Comparison of ENCODE assay signal across 10 mouse cellular contexts in genomic region chr7:36706636-36707035, GRCm38 (mm10). TPM values are rescaled to one million over a fixed set of nuclear protein-coding genes. Genes with fewer than 3 reads are reported as not detected.
DNase-seq lines count a peak whose midpoint lies in the region; ATAC-seq and TF ChIP-seq lines count a peak whose summit lies in the region.
"Had no signal": no experiment of that assay in that cellular context is flagged by ENCODE, and none has a peak within 500 bp of the region (broad histone marks: within the 10 kb centered on the region; RNA-seq: fewer than 3 reads in every experiment).

No protein-coding gene starts in this region.

- H3K9ac ChIP-seq in heart, embryonic 15.5 days = no peak overlapping the region
- H3K9ac ChIP-seq in stomach, embryonic 15.5 days = no peak overlapping the region
- H3K9ac ChIP-seq in stomach, postnatal 0 days (ENCODE audit: low read length) = no peak overlapping the region
- no peak overlapping the region for H3K9ac ChIP-seq in intestine, embryonic 15.5 days
- no peak overlapping the region for H3K9ac ChIP-seq in heart, adult 2 months (ENCODE audit: low read depth, low read length)

- TF ChIP-seq EP300 in stomach, postnatal 0 days (optimal IDR thresholded peaks at IDR 0.05) = no peak
- TF ChIP-seq EP300 in heart, adult 2 months (IDR thresholded peaks at IDR 0.05; ENCODE audit: insufficient read depth, low read depth, low read length) = no peak

- H3K27ac ChIP-seq in heart, embryonic 15.5 days = no peak overlapping the region
- 0 out of 2 replicates have a peak overlapping the region, but pooled peaks have one; percentile 16 for H3K27ac ChIP-seq in stomach, embryonic 15.5 days
- H3K27ac ChIP-seq in stomach, postnatal 0 days (replicated peaks) = no peak overlapping the region
- peak overlapping the region; percentile 29 for H3K27ac ChIP-seq in intestine, embryonic 15.5 days
- no peak overlapping the region for H3K27ac ChIP-seq in heart, adult 2 months

- no peaks in the 10 kb centered on the region for H3K27me3 ChIP-seq in heart, embryonic 15.5 days
- H3K27me3 ChIP-seq in stomach, embryonic 15.5 days (replicated peaks) = no peaks in the 10 kb centered on the region
- H3K27me3 ChIP-seq in stomach, postnatal 0 days (ENCODE audit: control insufficient read depth, insufficient read depth, low read length) = no peaks in the 10 kb centered on the region
- H3K27me3 ChIP-seq in intestine, embryonic 15.5 days (replicated peaks) = no peaks in the 10 kb centered on the region
- no peaks in the 10 kb centered on the region for H3K27me3 ChIP-seq in heart, adult 2 months (ENCODE audit: control insufficient read depth, insufficient read depth, low read length)

- TF ChIP-seq CTCF in stomach, postnatal 0 days (IDR thresholded peaks at IDR 0.05; ENCODE audit: low read depth) = no peak
- no peak for TF ChIP-seq CTCF in heart, adult 2 months (IDR thresholded peaks at IDR 0.05)

- no peak for DNase-seq in heart, adult 18-20 months
- no peak for DNase-seq in stomach, postnatal 0 days (ENCODE audit: low spot score)
- no peak for DNase-seq in cerebellum, adult 18-20 months
- DNase-seq in ovary, adult 18-20 months (ENCODE audit: low spot score) = no peak
- DNase-seq in heart, adult 2 months = no peak
- DNase-seq: B cell, adult 2 months; cerebellum, adult 11-12 months had no signal

- WGBS in heart, embryonic 15.5 days = 28% methylated on average over 9 of the region's 10 CpGs
- WGBS in stomach, embryonic 15.5 days = 37% methylated on average over 10 of the region's 10 CpGs
- 59% methylated on average over 10 of the region's 10 CpGs for WGBS in stomach, postnatal 0 days
- 41% methylated on average over 10 of the region's 10 CpGs for WGBS in intestine, embryonic 15.5 days
- WGBS in heart, adult 2 months = 51% methylated on average over 8 of the region's 10 CpGs

- no peak for TF ChIP-seq POLR2A in heart, adult 2 months (IDR thresholded peaks at IDR 0.05; ENCODE audit: insufficient read depth, low read depth, low read length)

- peak; percentile 45; the same call in 1 of the 2 replicates for ATAC-seq in heart, embryonic 15.5 days (replicated peaks; ENCODE audit: insufficient number of reproducible peaks, insufficient read depth, low FRiP score, low read depth)
- no peak for ATAC-seq in stomach, embryonic 15.5 days (ENCODE audit: insufficient read depth, low FRiP score, low read depth)
- ATAC-seq in stomach, postnatal 0 days (ENCODE audit: low FRiP score, low TSS enrichment) = no peak
- ATAC-seq in intestine, embryonic 15.5 days = no peak

- intact Hi-C loops in heart, adult 2 months (cut with DNase I) = no loop called here

- H3K36me3 ChIP-seq in heart, embryonic 15.5 days = no peaks in the 10 kb centered on the region
- no peaks in the 10 kb centered on the region for H3K36me3 ChIP-seq in stomach, embryonic 15.5 days
- no peaks in the 10 kb centered on the region for H3K36me3 ChIP-seq in stomach, postnatal 0 days (ENCODE audit: control insufficient read depth, insufficient read depth, low read length)
- H3K36me3 ChIP-seq in intestine, embryonic 15.5 days = no peaks in the 10 kb centered on the region
- no peaks in the 10 kb centered on the region for H3K36me3 ChIP-seq in heart, adult 2 months (ENCODE audit: control insufficient read depth, insufficient read depth, low read length)

- peaks cover 18% of the 10 kb centered on the region for H3K4me1 ChIP-seq in heart, embryonic 15.5 days (replicated peaks)
- H3K4me1 ChIP-seq in stomach, embryonic 15.5 days = peaks cover 31% of the 10 kb centered on the region
- no peaks in the 10 kb centered on the region for H3K4me1 ChIP-seq in stomach, postnatal 0 days (replicated peaks; ENCODE audit: control insufficient read depth, insufficient read depth)
- H3K4me1 ChIP-seq in intestine, embryonic 15.5 days (replicated peaks) = peaks cover 23% of the 10 kb centered on the region
- H3K4me1 ChIP-seq in heart, adult 2 months (ENCODE audit: control insufficient read depth, insufficient read depth, low read length) = peaks cover 2% of the 10 kb centered on the region; the same call in 1 of the 2 replicates

- H3K79me2 ChIP-seq in heart, adult 2 months (replicated peaks; ENCODE audit: control insufficient read depth, insufficient read depth, low read length) = no peaks in the 10 kb centered on the region

- no peak overlapping the region for H3K4me2 ChIP-seq in heart, embryonic 15.5 days
- no peak overlapping the region for H3K4me2 ChIP-seq in stomach, embryonic 15.5 days
- H3K4me2 ChIP-seq in stomach, postnatal 0 days (replicated peaks; ENCODE audit: low read depth) = no peak overlapping the region
- H3K4me2 ChIP-seq in intestine, embryonic 15.5 days (replicated peaks) = no peak overlapping the region

- H3K9me3 ChIP-seq in heart, embryonic 15.5 days (replicated peaks) = no peaks in the 10 kb centered on the region
- H3K9me3 ChIP-seq in stomach, embryonic 15.5 days = no peaks in the 10 kb centered on the region
- no peaks in the 10 kb centered on the region for H3K9me3 ChIP-seq in stomach, postnatal 0 days (ENCODE audit: control insufficient read depth, low read length)
- no peaks in the 10 kb centered on the region for H3K9me3 ChIP-seq in intestine, embryonic 15.5 days

- no peak overlapping the region for H3K4me3 ChIP-seq in heart, embryonic 15.5 days
- H3K4me3 ChIP-seq in stomach, embryonic 15.5 days (replicated peaks) = no peak overlapping the region
- H3K4me3 ChIP-seq in stomach, postnatal 0 days (ENCODE audit: low read depth, low read length) = no peak overlapping the region
- no peak overlapping the region for H3K4me3 ChIP-seq in intestine, embryonic 15.5 days (replicated peaks)
- no peak overlapping the region for H3K4me3 ChIP-seq in heart, adult 2 months

RNA-seq across cellular contexts. Expression of gene Tshz3, which starts 8.7 kb away (rescaled TPM):
- 2.4 TPM in 2 replicates for polyA plus RNA-seq in heart, embryonic 15.5 days (2015; fragmentation: Nextera tagmentation; extraction: Ambion mirVana)
- 1 to 10 TPM; 2.4 to 2.7 TPM for total RNA-seq in heart, adult 18-20 months (2021)
- 14.3 and 16.2 TPM in 2 replicates for polyA plus RNA-seq in stomach, embryonic 15.5 days (2015; fragmentation: Nextera tagmentation; extraction: Ambion mirVana)
- 4.3 and 4.4 TPM in 2 replicates for polyA plus RNA-seq in stomach, postnatal 0 days (2015; fragmentation: Nextera tagmentation; extraction: Ambion mirVana)
- polyA plus RNA-seq in intestine, embryonic 15.5 days (2015; fragmentation: Nextera tagmentation; extraction: Ambion mirVana) = 10.2 and 11.2 TPM in 2 replicates
- total RNA-seq in heart, adult 2 months (2021) = 1 to 10 TPM; 3.5 to 4.3 TPM
- polyA plus RNA-seq in heart, adult 2 months (2012; rRNA removed) = 1.8 and 3.6 TPM in 2 replicates

Comparison
In these comparisons a context has a peak if more than half of its experiments do, and no peak if none do; other contexts are left out.
1. H3K27ac ChIP-seq: peak in stomach, embryonic 15.5 days (single experiment) and intestine, embryonic 15.5 days (single experiment); none in heart, embryonic 15.5 days (single experiment), stomach, postnatal 0 days (single experiment) and heart, adult 2 months (single experiment).